Mouse (Mus musculus): ENCODE measurements at regions not wholly inside any gene's neighbourhood (a gene's known extent, or its start where the extent isn't known, plus 50 kb on each side); places are given as distances from the start of the nearest gene placed in this dataset.
A peak's percentile ranks its signal among the peaks of the same experiment; 100 is the strongest.

DNA sequence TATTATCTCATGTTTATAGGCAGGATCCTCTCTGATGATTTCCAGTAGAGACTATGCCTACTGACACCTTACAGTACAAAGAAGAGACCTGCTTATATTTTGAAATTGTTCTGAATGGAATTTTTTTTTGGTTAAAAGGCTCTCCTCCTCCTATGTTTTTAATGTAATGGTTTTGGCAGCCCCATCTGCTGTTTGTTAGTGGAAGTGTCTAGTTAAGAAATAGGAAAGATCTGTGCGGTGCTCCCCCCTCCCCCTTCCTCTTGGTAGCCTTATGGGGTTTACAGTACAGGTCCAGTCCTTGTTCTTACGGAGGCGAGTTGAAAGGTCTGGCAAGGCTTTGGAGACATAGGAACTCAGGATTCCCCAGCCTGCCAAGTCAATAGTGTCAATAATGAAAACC, 334.0 kb upstream of the Mki67 start:
- DNase-seq (ENCODE audit: low spot score, missing footprints) (peak; percentile 78), ATAC-seq (ENCODE audit: low FRiP score) (no peak)
- Histone ChIP-seq H3K9me3 (ENCODE audit: control insufficient read depth, low read length) (no peaks in the 10 kb centered on the region), H3K4me3 (ENCODE audit: low read depth, low read length) (no peak overlapping the region), H3K27me3 (ENCODE audit: control insufficient read depth, insufficient read depth, low read length) (no peaks in the 10 kb centered on the region), H3K9ac (ENCODE audit: low read length) (no peak overlapping the region), H3K27ac (ENCODE audit: low read depth, low read length) (no peak overlapping the region), H3K4me1 (ENCODE audit: control insufficient read depth, insufficient read depth, low read length) (peaks cover 30% of the 10 kb centered on the region), H3K4me2 (no peak overlapping the region), H3K36me3 (ENCODE audit: control insufficient read depth, insufficient read depth, low read length) (no peaks in the 10 kb centered on the region)
- 83% methylated on average over 3 of the region's 3 CpGs for WGBS

DNA sequence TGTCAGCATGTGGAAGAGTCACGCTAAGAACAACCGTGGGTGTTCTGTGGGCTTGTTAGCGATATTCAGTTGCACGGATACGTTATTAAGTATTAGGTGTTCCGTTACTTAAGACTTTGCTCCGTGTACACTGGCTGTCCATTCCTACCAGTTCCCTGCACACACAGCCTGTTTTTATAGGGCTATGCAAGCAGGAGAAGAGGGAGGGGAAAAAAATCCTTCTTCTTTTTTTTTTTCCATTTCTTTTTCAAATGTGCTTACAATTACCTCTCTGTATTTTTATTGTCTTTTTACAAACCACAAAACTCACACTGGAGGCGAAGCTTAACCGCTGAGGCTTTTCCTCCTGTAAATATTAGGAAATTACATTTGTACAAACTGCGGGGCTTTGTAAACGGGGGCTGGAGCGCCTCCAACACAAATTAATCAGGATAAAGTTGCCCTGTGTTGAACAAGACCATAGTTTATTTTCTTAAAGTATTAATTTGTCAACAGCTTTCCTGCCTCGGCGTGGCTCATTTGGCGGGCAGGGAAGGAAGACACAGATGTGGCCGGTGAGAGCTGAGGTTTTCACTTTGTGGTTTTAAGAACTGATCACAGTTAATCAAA, 340.8 kb upstream of the Mki67 start:
- H3K36me3 ChIP-seq (ENCODE audit: control insufficient read depth, insufficient read depth, low read length) = no peaks in the 10 kb centered on the region
- 71% methylated on average over 16 of the region's 16 CpGs for WGBS
- ATAC-seq (ENCODE audit: low FRiP score) (no peak), DNase-seq (ENCODE audit: low spot score, missing footprints) (peak; percentile 75)
- H3K27ac ChIP-seq (ENCODE audit: low read depth, low read length) = no peak overlapping the region
- no peaks in the 10 kb centered on the region for H3K27me3 ChIP-seq (ENCODE audit: control insufficient read depth, insufficient read depth, low read length)
- H3K4me1 ChIP-seq (ENCODE audit: control insufficient read depth, insufficient read depth, low read length) = peaks cover 12% of the 10 kb centered on the region
- H3K4me3 ChIP-seq (ENCODE audit: low read depth, low read length) = no peak overlapping the region
- H3K9me3 ChIP-seq (ENCODE audit: control insufficient read depth, low read length) = no peaks in the 10 kb centered on the region
- no peak overlapping the region for H3K9ac ChIP-seq (ENCODE audit: low read length)
- H3K4me2 ChIP-seq = no peak overlapping the region

DNA sequence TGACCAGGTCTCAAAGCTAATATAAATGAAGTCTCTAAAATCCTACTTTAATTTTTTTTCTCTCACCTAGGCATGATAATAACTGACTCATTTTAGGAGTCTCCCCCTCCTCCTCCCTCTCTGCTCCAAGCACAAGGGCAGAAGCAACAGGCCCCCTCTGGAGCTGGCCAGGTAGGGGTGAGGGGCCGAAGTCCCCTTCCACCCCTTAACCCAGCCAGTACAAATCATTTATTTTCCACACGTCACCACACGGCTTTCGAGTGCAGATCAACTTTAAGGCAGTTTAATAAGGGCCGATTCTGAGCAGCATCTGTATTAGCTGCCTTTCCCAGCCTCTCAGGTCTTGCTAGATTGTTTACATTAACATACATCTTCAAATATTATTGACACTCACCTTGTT, 342.2 kb upstream of the Mki67 start:
- H3K4me2 ChIP-seq = no peak overlapping the region
- no peak overlapping the region for H3K4me3 ChIP-seq (ENCODE audit: low read depth, low read length)
- H3K36me3 ChIP-seq (ENCODE audit: control insufficient read depth, insufficient read depth, low read length) = no peaks in the 10 kb centered on the region
- ATAC-seq (ENCODE audit: low FRiP score) = no peak
- H3K27ac ChIP-seq (ENCODE audit: low read depth, low read length) = no peak overlapping the region
- H3K9me3 ChIP-seq (ENCODE audit: control insufficient read depth, low read length) = no peaks in the 10 kb centered on the region
- WGBS = 71% methylated on average over 5 of the region's 5 CpGs
- peak; percentile 75 for DNase-seq (ENCODE audit: low spot score, missing footprints)
- no peaks in the 10 kb centered on the region for H3K27me3 ChIP-seq (ENCODE audit: control insufficient read depth, insufficient read depth, low read length)
- no peak overlapping the region for H3K9ac ChIP-seq (ENCODE audit: low read length)
- H3K4me1 ChIP-seq (ENCODE audit: control insufficient read depth, insufficient read depth, low read length) = peaks cover 12% of the 10 kb centered on the region

DNA sequence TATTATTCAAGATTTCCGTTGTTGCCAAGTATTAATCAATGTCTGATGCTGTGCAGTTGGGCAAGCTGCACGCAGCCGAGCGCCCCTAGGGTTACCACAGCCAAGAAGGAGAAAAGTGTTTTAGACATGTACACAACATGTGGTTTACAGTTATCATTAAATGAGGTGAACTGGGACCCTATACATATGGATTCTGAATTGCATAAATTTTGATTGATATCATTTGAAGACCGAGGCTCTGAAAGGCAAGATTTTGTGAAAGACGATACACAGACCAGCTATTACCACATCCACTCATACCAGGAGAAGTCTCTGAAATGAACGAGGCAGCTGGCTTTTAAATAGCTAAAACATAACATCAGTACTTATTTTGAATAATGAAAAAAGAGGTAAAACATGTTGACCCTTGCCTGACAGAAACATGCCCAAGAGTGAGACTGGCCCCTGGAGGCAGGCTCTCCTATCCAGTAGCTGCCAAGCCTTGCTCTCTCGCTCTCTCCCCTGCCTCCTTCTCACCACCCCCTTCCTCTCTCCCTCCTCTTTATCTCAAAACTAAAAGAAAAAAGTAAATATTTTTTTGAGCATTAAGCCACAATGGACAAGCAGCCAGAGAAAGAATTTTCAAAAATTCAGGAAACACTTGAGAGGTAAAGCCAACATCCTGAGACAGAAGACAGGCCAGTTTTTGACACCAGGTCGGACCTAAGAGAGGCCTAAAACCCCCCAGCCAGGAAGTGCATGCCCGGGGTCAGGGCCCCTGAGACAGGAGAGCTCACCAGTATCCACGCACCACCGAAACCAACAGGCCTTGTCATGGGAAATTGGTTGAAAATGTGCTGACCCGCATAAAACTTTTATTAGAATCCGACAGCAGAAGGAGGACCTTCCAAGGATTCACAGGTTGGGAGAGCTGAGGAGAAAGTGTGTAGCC, 342.9 kb upstream of the Mki67 start:
- no peak overlapping the region for H3K27ac ChIP-seq (ENCODE audit: low read depth, low read length)
- H3K4me2 ChIP-seq = no peak overlapping the region
- H3K4me3 ChIP-seq (ENCODE audit: low read depth, low read length) = no peak overlapping the region
- peak; percentile 89 for DNase-seq (ENCODE audit: low spot score, missing footprints)
- WGBS = 72% methylated on average over 14 of the region's 14 CpGs
- ATAC-seq (ENCODE audit: low FRiP score) = no peak
- no peaks in the 10 kb centered on the region for H3K36me3 ChIP-seq (ENCODE audit: control insufficient read depth, insufficient read depth, low read length)
- H3K9me3 ChIP-seq (ENCODE audit: control insufficient read depth, low read length) = no peaks in the 10 kb centered on the region
- H3K4me1 ChIP-seq (ENCODE audit: control insufficient read depth, insufficient read depth, low read length) = peaks cover 12% of the 10 kb centered on the region
- H3K27me3 ChIP-seq (ENCODE audit: control insufficient read depth, insufficient read depth, low read length) = no peaks in the 10 kb centered on the region
- no peak overlapping the region for H3K9ac ChIP-seq (ENCODE audit: low read length)

DNA sequence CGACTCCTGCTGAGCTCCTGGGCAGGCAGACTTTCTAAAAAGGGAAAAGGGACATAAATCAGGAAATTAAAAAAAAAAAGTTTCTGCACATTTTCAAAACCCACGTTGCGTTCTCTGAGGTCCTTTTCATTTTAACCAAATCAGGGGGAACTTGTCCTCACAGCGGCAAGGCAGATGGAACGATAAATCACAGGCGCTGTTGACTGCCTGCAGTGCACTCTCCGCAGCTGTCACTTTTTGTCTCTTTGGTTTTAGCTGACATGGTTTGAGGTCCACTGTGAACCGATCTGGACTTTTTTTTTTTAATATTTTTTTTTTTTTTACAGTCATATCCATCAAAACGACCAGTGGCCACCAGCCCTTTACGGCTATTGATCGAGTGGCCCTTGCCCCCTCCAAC, 343.7 kb upstream of the Mki67 start:
- DNase-seq (ENCODE audit: low spot score, missing footprints) (peak; percentile 82), ATAC-seq (ENCODE audit: low FRiP score) (no peak)
- no peak overlapping the region for H3K27ac ChIP-seq (ENCODE audit: low read depth, low read length)
- peaks cover 12% of the 10 kb centered on the region for H3K4me1 ChIP-seq (ENCODE audit: control insufficient read depth, insufficient read depth, low read length)
- H3K4me3 ChIP-seq (ENCODE audit: low read depth, low read length) = no peak overlapping the region
- no peaks in the 10 kb centered on the region for H3K9me3 ChIP-seq (ENCODE audit: control insufficient read depth, low read length)
- H3K36me3 ChIP-seq (ENCODE audit: control insufficient read depth, insufficient read depth, low read length) = no peaks in the 10 kb centered on the region
- 46% methylated on average over 11 of the region's 11 CpGs for WGBS
- no peaks in the 10 kb centered on the region for H3K27me3 ChIP-seq (ENCODE audit: control insufficient read depth, insufficient read depth, low read length)
- no peak overlapping the region for H3K9ac ChIP-seq (ENCODE audit: low read length)
- H3K4me2 ChIP-seq = no peak overlapping the region

DNA sequence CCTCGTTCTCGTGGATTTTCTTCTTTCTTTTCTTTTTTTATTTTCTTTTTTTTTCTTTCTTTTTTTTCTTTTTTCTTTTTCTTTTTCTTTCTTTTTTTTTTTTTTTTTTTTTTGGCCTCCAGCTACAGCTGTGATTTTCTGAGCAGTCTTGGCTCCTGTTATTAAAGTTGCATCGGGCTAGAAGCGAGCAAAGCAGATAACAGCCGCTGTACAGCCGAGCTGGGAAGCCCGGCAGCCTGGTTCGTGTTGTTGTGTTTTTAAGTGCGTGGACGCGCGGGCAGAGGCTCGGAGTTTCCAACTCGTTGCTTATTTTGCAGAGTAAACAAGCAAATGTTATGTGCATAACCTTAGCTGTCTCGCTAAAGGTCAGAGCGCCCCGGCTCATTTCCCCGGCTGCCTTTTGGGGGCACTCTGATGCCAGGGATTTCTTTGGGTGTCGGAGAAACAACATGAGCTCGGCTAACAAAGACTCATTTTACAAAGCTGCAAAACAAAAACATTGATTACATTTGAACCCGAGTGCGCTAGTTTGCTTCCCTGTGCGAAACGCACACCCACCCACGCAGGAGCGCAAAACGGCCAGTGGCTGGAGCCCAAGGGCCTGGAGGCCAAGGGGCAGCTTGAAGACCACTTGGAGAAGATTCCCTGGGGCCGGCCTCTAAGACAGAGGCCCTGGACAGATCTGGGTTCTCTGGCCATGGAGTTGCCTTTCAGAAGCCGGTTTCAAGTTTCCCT, 344.3 kb upstream of the Mki67 start:
- H3K9me3 ChIP-seq (ENCODE audit: control insufficient read depth, low read length) = no peaks in the 10 kb centered on the region
- H3K36me3 ChIP-seq (ENCODE audit: control insufficient read depth, insufficient read depth, low read length) = no peaks in the 10 kb centered on the region
- peak overlapping the region; percentile 4 for H3K4me3 ChIP-seq (ENCODE audit: low read depth, low read length)
- WGBS = 11% methylated on average over 29 of the region's 29 CpGs
- no peaks in the 10 kb centered on the region for H3K27me3 ChIP-seq (ENCODE audit: control insufficient read depth, insufficient read depth, low read length)
- peak overlapping the region; percentile 50 for H3K4me2 ChIP-seq
- peak overlapping the region; percentile 63 for H3K9ac ChIP-seq (ENCODE audit: low read length)
- H3K4me1 ChIP-seq (ENCODE audit: control insufficient read depth, insufficient read depth, low read length) = peaks cover 12% of the 10 kb centered on the region
- H3K27ac ChIP-seq (ENCODE audit: low read depth, low read length) = 0 out of 2 replicates have a peak overlapping the region, but pooled peaks have one; percentile 47
- DNase-seq (ENCODE audit: low spot score, missing footprints) (peak; percentile 96), ATAC-seq (ENCODE audit: low FRiP score) (peak; percentile 75)

DNA sequence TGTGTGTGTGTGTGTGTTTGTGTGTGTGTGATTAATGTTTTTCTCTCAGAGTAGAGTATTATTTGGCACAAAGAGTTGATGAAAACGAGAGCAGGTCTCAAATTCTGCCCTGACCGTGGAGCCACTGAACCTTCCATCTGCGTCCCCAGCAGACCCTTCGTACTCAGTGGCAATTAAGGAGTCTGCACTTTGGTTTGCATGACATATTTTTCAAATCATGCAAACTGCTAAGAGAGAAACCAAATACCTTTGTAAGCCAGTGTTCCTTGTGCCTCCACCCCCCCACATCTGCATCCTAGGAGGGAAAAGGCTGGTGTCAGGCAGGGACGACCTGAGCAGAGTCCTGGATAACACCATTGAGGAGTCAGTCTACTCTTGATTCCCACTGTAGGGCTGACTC, 346.5 kb upstream of the Mki67 start:
- 71% methylated on average over 5 of the region's 5 CpGs for WGBS
- Histone ChIP-seq H3K4me2 (no peak overlapping the region), H3K4me1 (ENCODE audit: control insufficient read depth, insufficient read depth, low read length) (peaks cover 12% of the 10 kb centered on the region), H3K27me3 (ENCODE audit: control insufficient read depth, insufficient read depth, low read length) (no peaks in the 10 kb centered on the region), H3K9me3 (ENCODE audit: control insufficient read depth, low read length) (no peaks in the 10 kb centered on the region), H3K36me3 (ENCODE audit: control insufficient read depth, insufficient read depth, low read length) (no peaks in the 10 kb centered on the region), H3K9ac (ENCODE audit: low read length) (no peak overlapping the region), H3K4me3 (ENCODE audit: low read depth, low read length) (no peak overlapping the region), H3K27ac (ENCODE audit: low read depth, low read length) (no peak overlapping the region)
- peak; percentile 85 for DNase-seq (ENCODE audit: low spot score, missing footprints)
- ATAC-seq (ENCODE audit: low FRiP score) = no peak

DNA sequence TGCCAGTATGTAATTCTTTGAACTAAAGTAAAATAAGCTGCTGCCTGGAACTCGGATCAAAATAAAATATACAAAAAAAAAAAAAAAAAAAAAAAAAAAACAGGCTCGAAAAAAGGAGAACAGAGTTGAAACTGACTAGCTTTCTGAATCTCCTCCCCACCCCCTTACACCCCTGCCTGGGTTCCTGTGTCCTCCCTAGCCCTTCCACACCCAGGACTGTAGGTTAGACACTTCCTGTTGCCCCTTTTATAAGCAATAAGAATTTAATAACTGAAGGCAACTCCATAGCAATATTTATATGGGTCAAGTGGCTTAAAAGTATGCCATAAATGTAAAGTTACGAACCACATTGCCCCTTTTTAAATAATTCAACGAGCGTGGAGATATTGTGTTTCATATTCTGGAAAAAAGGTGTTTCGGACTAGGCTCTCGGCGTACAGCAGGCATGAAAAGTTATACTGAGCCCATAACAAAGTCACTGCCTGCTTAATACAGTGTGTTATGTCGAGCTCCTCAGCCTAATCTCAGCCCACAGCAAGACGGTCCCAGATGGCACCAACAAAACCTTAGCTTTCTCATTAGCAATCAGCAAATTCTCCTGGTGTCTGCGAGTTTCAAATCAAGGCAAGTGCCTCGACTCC, 349.0 kb upstream of the Mki67 start:
- no peak overlapping the region for H3K4me2 ChIP-seq
- ATAC-seq (ENCODE audit: low FRiP score) (no peak), DNase-seq (ENCODE audit: low spot score, missing footprints) (no peak)
- no peaks in the 10 kb centered on the region for H3K36me3 ChIP-seq (ENCODE audit: control insufficient read depth, insufficient read depth, low read length)
- H3K4me1 ChIP-seq (ENCODE audit: control insufficient read depth, insufficient read depth, low read length) = peaks cover 4% of the 10 kb centered on the region
- H3K4me3 ChIP-seq (ENCODE audit: low read depth, low read length) = no peak overlapping the region
- no peak overlapping the region for H3K9ac ChIP-seq (ENCODE audit: low read length)
- H3K9me3 ChIP-seq (ENCODE audit: control insufficient read depth, low read length) = no peaks in the 10 kb centered on the region
- 76% methylated on average over 12 of the region's 12 CpGs for WGBS
- H3K27ac ChIP-seq (ENCODE audit: low read depth, low read length) = no peak overlapping the region
- H3K27me3 ChIP-seq (ENCODE audit: control insufficient read depth, insufficient read depth, low read length) = no peaks in the 10 kb centered on the region
